Mouse (Mus musculus) cerebellum, adult 18-20 months (tissue): ENCODE measurements around the gene Fhod1.

ENCODE experiments used
- DNase-seq, 2 experiments: peaks; one replicate each; pipeline ENCODE4 v3.0.0; 2021

Gene Fhod1

DNA sequence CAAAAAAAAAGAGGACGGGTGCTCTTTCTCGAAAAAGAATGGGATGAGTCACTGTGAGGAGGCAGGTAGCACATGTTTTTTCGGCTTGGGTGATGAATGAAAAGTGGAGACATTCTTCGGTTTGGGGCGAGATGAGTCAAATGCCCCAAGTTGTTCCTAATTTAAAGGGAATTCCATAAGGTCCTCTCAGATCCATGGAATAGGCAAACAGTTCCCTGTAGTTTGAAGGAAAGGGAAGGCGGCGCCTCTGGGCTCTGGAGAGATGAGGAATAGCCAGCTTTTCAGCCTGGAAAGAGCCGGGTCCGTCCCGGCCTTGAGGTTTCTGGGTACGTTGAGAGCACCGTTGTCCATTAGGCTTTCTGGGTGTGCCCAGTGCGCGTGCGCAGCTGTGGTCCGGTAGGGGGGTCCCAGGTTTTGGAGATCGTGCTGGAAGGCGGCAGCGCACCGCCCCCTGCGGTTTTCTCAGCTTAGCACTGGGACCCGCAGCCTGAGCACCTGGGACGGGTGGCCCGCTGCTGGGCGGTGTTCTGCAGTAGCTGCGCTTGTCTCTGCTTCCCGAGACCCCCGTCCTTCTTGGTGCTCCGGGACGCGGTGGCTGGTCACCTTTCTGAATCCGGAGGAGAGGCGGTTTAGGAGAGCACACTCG is 820 bp upstream of the Fhod1 start, which contains the start of gene Slc9a5:
Slc9a5 (plus strand) TSS at position 394 of the 646 bp plus-strand sequence.
- DNase-seq = peak; percentile 64 to 75

DNA sequence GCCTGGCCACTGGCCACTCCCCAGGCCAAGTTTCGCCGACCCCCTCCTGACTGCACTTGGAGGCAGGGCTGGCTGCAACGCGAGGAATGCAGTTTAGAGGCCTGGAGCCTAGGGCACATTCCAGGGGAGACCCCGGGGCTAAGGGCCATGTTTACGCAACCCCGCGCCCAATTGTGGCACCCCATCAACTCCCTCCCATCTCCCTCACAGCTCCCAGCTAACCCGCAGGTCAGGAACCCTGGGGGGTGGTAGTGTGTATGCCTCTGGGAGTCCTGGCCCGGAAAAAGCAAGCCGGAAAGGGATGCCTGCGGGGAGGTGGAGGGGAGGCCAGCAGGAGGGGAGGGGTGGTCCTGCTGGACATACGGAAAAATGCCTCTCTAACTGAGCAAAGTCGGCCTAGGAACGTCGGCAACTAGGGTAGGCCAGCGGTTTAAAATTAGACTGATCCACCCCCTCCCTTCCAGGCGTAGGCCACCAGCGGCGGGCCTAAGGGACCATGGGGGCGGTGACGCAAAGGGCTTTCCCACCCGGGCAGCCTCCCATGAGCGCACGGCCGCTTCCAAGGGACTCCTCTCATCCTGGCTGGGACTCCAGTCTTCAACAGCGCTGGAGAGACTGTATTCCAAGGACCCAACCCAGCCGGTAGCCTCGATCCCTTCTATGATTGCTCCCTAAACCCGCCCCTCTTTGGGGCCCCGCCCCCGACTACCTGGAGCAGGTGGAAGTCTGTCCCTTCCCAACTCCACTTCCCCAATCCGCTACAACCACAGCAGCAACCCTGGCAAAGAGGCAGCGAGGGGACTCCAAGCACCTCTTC is 934 bp downstream of the Fhod1 start:
- DNase-seq = peak; percentile 45 to 46

DNA sequence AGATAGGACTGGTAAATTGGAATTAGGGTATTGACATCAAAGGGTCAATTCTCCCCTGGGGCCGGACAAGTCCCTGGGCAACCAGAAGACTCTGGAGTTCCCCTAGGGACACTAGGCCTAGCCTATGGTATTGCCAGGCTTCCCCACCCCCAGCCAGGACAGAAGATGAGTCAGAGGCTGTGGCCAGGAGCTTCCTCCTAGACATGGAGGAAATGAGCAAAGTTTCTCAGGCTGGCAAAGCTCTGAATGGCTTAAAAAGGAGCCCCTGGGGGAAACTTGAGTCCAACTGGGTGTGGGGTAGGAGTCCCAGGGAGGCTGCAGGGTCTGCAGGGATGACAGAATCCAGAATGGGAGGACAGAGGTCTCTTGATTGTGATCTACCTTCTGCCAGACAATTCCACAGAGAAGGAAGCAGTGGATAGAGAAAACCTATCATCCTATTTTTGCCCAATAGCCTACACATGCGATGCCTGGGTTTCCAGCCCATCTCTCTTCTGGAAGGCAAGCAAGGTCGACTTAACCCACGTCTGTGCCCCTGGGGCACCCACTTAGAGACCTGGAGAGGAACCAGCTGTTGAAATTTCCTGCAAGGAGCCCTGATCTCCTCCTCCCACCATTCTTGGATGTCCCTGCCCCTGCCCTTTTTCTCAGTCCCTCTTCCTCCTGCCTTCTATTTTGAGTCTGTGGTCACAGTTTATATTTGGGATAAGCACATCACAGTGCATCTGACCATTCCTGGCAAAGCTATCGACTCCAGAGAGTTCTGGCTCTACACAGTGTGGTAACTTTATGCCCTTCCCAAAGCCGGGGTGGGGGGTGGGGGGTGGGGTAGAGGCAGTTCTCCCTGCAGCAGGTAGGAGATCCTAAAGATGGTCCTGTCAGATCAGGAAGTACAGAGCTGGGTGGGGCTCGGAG is 2.4 kb downstream of the Fhod1 start:
- DNase-seq = no peak

DNA sequence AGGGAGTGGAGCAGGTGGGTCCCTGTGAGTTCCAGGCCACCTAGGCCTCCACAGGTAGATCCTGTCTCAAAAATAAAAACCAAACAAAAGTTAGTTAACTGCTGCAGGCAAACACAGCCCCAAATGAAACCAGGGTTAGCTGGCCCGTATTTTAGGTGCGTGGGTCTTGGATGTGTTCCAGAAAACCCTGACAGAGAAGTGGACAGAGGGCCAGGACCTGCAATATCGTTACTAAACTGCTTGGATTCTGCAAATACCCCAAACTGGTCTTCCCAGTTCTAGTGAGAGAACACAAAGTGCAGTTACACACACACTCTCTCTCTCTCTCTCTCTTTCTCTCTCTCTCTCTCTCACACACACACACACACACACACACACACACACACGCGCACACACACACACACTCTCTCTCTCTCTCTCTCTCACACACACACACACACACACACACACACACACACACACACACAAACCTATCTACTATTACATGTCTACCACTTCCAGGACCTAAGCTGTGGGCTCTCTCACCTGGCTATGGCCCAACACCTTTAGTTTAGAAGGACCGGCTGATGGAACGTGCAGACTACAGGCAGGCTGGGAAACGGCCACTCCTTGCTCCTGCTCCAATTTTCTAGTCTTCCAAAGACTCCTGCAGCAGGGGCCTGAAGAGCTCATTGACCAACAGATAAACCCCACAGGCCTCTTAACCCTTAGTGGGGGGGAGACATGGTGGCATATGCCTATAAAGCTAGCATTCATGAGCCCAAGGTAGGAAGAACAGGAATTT is 3.8 kb downstream of the Fhod1 start:
- no peak for DNase-seq

DNA sequence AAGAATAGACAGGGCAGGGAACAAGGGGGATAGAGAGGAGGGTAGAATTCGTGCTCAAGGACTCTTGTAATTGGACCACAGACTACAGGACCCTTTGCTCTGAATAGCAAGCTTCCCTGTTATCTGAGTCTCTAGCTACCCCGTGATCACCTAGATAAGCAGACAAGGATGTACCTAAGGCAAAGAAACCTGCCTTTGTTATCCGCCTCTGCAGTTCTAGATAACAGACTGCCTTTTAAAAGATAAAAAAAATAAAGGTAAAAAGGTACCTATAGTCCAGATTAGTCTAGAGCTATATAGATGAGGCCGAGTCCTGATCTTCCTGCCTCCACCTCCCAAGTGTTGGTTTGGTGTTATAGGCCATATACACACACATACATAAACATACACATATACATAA is 5.0 kb downstream of the Fhod1 start:
- no peak for DNase-seq

DNA sequence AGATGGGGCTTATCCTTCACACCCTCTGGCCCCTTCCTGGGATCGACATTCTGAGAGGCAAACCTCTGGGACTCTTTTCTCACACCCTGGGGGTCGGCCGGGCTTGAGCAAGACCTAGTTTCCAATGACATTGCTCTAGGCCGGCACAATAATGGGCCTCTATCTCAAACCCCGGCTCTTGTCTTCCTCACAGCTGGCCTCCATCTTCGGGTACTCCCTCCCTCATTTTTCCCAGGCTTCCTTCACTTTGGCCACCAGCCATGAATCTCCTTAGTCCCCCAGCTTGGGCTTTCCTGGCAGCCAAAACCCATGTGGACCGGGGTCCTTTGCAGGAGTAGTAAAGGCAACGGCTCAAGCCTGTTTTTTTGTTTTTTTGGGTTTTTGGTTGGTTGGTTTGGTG is 6.4 kb downstream of the Fhod1 start:
- DNase-seq = no peak

DNA sequence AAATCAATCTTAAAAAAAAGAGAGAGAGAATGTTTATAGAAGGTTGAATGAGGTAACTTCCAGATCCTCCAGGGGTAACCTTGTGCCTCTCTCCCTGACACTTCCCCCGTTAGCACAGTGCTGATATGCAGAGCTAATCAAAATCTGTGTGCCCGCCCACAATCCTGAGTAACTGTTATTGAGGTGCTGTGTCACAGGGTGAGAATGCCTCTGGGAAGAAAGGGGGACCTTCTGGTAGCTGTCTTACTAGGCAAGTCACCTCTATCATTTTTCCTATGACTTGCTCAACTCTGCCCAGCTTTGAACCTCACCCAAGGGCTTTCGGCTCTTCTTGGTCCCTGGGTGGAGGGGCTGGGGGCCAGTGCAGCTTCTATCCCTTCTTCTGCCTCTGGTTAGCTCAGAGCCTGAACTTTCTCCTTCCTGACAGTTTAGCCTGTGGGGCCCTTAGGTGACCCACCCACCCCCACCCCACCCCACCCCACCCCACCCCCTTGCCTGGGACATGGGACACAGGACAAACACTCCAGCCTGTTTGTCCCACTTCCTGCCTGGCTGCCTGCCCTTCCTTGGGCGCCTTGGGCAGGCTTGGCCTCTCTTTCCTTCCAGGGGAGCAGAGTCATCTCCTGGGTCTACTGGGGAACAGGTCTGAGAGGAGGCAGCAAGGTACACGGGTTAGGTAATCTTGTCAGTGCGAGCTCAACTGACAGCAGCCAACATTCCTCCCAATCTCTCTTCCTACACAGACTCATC is 7.7 kb downstream of the Fhod1 start:
- DNase-seq = no peak

DNA sequence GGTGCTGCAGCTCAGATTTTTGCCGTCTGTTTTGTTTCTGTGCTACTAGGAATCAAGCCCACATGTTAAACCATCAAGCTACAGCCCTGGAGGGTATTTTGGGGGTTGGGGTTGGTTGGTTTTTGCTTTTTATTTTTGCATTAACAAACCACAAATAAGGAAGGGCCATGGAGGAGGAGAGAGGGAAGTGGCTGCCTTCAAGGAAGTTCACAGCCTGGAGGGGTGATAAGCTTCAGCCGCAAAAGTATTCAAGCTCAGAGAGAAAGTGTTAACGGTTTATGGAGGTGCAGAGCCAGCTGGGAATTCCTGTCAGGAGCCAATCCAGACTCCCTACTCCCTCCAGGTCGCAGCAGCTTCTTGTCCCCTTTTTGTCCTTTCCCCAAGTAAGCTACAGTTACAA is 8.8 kb downstream of the Fhod1 start:
- no peak for DNase-seq

DNA sequence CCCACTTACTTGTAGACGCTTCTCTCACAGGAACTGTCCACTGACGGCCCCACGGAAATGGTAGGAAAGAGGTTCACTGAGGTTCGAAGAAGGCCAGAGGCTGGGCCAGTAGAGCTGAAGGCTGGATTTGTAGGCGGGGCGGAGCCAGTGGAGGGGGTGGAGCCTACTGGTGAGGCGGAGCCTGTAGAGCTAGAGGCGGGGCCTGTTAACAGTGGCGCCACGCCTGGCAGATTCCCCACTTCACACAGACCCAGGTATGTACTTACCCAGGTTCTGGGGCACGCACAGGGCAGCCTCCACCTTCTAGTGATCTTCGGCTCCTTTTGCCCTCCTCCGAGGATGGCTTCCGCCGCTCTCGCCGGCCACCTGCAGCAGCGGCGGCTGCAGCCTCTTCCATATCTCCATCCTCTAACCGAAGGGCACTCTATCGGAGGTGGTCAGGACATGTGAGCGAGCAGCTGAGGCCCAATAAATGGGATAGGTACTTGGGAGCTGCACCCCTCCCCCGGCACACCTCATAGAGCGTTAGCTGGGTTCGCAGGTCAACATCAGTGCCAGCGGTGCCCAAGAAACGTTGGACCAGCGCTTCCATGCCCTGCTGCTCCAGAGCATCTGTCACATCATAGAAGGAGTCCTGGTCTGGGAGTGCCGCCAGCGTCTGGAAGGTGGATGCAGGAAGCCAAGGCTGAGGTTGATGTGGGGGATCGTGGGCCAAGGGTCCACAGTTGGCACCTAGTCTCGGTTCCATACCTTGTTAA is 11.2 kb downstream of the Fhod1 start:
- no peak for DNase-seq

DNA sequence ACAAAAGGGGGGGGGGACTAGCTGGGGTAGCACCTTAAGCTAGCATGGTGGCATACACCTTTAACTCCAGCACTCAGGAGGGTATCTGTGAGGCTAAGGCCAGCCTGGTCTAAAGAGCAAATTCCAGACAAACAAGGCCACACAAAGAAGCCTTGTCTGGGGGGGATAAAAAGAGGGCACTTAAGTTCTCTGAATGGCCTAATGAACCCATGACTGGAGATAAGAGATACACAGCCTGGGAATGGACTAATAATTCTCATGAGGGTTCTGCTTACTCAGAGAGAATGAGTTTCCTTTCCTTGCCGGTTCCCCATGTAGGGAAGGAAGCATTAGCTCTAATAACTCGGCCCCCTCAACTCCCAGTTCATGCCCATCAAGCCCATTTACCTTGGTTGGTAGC is 15.2 kb downstream of the Fhod1 start:
- no peak for DNase-seq

DNA sequence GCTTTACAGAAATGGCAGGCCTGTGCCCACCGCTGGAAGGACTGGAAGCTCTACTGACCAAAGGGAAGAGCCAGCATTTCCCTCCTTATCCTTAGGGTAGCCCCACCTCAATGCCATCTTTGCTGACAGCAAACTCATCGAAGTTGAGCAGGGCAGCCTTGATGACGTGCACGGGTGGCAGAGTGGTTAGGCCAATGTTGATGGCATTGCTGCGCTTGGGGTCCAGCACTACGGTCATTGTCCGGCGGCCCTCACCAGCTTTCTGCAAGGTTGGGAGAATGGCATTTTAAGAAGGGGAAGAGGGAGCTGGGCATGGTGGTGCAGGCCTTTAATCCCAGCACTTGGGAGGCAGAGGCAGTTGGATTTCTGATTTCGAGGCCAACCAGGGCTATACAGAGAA is 15.8 kb downstream of the Fhod1 start:
- no peak for DNase-seq

DNA sequence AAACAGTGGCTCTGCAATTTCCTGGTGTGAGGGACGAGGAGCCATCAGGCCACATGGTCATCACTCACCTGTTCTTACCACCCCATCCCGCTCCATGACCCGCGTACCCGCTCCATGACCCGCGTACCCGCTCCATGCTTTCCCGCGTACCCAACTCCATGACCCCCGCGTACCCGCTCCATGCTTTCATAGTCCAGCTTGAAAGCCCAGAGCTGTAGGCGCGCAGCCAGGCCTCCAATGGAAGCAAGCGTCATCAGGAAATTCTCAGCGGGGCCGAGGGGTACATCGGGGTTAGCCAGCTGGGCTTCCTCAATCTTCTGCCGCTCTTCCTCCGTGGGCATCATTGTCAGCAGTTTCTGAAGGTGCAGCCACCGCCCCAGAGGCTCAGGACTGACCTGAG is 16.3 kb downstream of the Fhod1 start:
- DNase-seq = no peak

DNA sequence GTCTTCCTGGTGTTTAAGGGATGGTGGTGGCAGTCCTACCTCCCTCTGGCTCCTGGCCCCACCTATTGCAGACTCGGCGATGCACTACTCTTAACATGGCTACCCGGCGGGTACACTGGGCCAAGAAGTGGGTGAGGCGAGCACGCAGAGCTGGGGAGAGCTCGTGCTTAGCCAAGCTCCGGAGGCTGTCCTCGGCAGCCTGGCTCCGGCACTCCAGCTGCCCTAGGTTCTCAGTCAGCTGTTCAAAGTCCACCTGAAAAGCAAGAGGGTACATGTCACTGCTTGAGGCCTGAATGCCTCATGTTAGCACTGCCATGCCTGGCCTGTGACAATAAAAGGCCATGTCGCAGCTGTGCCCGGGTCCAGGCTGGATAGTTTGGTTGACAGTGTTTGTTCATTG is 17.4 kb downstream of the Fhod1 start:
- DNase-seq = no peak

DNA sequence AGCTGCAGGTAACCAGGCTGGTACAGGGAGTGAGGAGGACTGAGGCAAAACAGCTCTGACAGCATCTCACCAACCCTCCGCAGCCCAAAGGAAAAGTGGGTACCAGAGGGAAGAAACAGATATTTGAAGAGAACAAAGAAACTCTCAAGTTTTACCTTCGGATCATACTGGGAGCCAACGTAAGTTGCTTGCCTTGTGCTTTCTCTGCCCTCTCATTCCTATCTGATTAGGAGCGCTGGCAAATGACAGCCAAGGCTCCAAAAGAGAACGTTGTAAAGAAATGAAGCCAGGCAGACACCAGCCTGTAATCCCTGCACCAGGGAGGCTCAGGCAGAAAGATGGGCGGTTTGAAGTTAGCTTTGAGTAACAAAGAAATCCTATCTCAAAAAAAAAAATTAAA is 20.8 kb downstream of the Fhod1 start:
- no peak for DNase-seq

DNA sequence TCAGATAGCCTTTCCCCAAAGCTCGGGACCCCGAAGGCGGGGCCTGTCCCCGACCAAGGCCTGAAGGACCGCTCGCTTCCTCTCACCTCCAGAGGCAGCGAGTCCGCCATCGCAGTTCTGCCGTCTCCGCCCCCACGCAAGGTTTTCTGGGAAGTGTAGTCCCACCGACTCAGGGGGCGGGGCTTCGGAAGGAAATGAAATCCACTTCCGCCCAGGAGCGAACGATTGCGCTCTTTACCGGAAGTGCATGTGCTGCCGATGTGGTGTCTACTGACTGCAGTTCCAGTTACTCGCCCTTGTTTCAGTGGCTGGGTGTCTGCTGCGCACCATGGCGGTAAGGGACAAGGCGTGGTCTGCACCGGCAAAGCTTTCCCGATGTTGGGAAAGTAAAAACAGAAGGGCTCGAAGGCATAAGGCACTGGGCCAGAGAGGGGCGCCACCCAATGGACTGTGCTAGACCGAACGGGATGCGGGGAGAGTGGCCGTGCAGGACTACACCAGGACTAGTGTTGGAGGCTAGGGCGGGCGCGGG is 21.5 kb downstream of the Fhod1 start, which contains the start of the genes Lrrc29 and Tmem208:
Lrrc29 (minus strand) TSS at position 138 of the 532 bp plus-strand sequence.
Tmem208 (plus strand) TSS at position 214 of the 532 bp plus-strand sequence.
- DNase-seq = peak; percentile 98

DNA sequence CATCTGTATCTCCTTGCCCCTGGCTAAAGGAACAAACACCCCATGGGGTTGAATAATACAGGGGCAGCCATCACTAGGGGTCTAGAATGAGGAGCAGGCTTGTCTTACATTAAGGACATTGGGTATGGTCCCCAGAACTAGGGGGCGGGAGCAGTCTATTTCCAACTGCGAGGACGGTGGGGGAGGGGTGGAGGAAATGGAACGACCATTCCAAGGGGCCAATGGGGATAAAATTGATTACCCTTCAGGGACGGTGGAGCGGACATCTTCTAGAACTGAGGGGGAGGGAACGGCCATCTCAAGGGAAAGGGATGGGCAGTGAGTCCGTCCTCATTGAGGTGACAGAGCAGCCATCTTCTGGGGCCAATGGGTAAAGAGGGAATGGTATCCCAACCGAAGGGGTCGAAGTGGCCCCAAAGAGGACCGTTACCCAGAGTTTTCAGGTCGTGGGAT is 22.1 kb downstream of the Fhod1 start:
- DNase-seq = no peak

DNA sequence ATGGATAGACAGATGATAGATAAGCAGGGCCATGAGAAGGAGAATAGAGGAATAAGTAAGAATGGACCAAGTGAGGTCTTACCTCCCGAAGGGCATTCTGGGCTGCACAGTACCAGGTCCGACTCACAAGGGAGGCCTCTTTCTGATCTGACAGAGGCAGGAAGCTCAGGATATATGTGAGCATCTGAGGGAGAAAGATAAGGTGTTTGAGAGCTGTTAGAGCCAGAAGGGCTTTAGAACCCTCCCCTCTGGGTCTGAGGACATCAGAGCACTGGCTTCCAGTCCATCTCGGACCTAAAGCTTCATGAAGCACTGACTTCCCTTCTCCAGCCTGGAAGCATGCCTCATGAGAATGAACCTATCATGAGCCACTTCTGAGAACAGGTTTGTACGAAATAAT is 24.6 kb downstream of the Fhod1 start:
- DNase-seq = no peak

DNA sequence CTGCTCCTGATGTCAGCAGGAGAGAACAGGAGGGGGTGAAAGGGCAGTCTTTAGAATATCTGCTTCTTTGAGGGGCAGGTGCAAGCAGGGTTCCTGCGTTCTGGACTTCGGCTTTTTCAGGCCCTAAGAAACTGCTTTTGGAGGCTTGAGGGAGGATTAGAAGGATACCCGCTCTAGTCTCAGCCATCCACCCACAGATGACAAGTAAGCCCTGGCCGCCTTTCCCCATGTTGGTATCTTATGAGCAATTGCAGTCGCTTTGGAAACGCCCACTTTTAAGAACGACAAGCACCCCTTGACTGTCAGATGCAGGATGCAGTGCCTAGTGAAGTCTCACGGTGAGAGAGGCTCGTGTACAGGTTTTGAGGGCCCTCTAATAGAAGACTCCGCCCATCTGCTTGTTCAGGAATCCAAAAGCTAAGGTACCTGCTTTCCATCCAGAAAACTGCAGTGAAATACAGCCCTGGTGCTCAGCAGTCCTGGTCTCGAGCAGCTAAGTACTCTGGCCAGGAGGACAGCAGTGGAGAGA is 29.0 kb downstream of the Fhod1 start:
- no peak for DNase-seq

DNA sequence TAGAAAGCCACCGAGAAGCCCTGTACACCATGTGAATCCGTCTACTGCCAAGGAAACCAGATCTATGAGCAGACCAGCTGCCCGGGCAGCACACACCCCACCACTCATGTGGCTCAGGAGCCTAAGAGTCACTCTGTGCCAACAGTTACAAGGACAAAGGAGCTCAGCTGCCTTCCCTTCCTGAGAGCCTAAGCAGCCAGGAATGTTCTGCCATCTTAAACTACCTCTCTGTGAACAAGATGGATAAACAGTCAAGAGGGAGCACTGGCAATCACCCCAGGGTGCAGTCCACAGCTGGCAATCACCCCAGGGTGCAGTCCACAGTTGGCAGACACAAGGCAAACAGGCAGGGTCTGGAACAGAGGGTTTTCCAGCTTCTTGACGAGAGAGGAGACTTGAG is 29.8 kb downstream of the Fhod1 start:
- no peak for DNase-seq

DNA sequence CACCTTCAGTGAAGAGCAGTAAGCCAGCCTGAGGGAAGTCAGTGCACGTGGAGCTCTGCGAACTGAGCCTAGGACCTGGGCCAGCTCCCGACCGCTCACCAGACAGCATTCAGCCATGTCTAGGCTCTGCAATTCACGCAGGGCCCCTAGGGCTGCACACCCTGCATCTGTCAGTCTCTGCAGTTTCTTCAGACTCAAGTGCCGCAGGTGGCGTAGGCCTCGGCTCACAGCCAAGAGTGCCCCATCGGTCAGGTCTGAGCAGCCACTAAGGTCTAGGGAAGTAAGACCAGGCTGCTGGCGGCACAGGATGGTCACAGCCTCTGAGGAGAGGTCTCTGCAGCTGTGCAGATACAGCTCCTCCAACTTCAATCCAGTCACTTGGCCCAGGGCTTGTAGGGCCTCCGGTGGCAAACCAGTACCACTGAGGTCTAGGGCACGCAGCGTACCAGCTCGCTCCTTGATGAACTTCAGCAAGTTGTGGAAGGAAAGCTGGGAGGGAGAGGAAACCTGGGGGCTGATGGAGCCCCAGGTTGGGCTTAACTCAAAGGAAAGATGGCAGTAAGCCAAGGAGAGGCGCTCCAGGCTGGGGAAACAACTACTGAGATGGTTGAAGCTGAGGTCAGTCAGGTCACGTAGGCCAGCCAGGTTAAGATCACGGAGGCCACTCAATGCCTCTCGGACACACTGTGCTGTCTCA is 32.5 kb downstream of the Fhod1 start:
- peak; percentile 61 to 64 for DNase-seq
